Mouse (Mus musculus) midbrain, postnatal 0 days (tissue): Measurements from ENCODE around the gene Tppp3. TPM values are rescaled to one million over a fixed set of nuclear protein-coding genes. Genes with fewer than 3 reads are reported as not detected.

Experiments used
- ATAC-seq: fragments of 200-750 bp; cut with Nextera tagmentation; 2 replicates; pipeline ENCODE4 v1.8.0; 2017; ENCODE audit warnings: moderate number of reproducible peaks, mild to moderate bottlenecking, moderate TSS enrichment, moderate library complexity; ENCODE audit not compliant: low FRiP score
- DNase-seq: peaks from one replicate; pipeline ENCODE4 v3.0.0-alpha.2; 2015; ENCODE audit warnings: low spot score
- H3K27ac ChIP-seq: fragments of 300-500 bp; sonication (generic); 2 replicates; pipeline ENCODE4 v1.5.1; 2014; ENCODE audit warnings: low read depth, mild to moderate bottlenecking, low read length, mixed read lengths
- H3K27me3 ChIP-seq: fragments of 300-500 bp; sonication (generic); 2 replicates; pipeline ENCODE4 v1.6.1; 2014; ENCODE audit warnings: low read length, control low read depth, mixed read lengths; ENCODE audit not compliant: insufficient read depth
- H3K36me3 ChIP-seq: fragments of 300-500 bp; sonication (generic); 2 replicates; pipeline ENCODE4 v1.6.1; 2014; ENCODE audit warnings: low read length, control low read depth, mixed read lengths; ENCODE audit not compliant: insufficient read depth
- H3K4me1 ChIP-seq: fragments of 300-500 bp; sonication (generic); 2 replicates; pipeline ENCODE4 v1.6.1; 2014; ENCODE audit warnings: mild to moderate bottlenecking, control low read depth, antibody characterized with exemption, low read length, mixed read lengths; ENCODE audit not compliant: insufficient read depth
- H3K4me2 ChIP-seq: fragments of 300-500 bp; sonication (generic); 2 replicates; pipeline ENCODE4 v1.6.1; 2014; ENCODE audit warnings: low read depth, mild to moderate bottlenecking, low read length, mixed read lengths; ENCODE audit not compliant: poor library complexity, severe bottlenecking
- H3K4me3 ChIP-seq: fragments of 300-500 bp; sonication (generic); 2 replicates; pipeline ENCODE4 v1.5.1; 2014; ENCODE audit warnings: low read depth, mild to moderate bottlenecking, low read length, moderate library complexity
- H3K9ac ChIP-seq: fragments of 300-500 bp; sonication (generic); replicated peaks from 2 replicates; pipeline ENCODE4 v1.6.1; 2014; ENCODE audit warnings: mild to moderate bottlenecking, low read length, moderate library complexity, mixed read lengths; ENCODE audit not compliant: poor library complexity, severe bottlenecking
- H3K9me3 ChIP-seq: fragments of 300-500 bp; sonication (generic); 2 replicates; pipeline ENCODE4 v1.6.1; 2016; ENCODE audit warnings: low read length, control low read depth
- CTCF ChIP-seq: IDR thresholded peaks from 2 replicates; pipeline ENCODE4 v1.5.1; 2016; ENCODE audit warnings: antibody characterized with exemption, mild to moderate bottlenecking
- WGBS: fragments of 180-500 bp; shearing (Covaris S2); extraction: QIAGEN DNeasy Blood & Tissue Kit; methylation state at CpG from one replicate; pipeline ENCODE4 v1.1.7; 2014; 5-methylcytosine and 5-hydroxymethylcytosine counted together
- polyA plus RNA-seq: library from polyadenylated mRNA; unstranded; fragments of >200 nt; fragmentation: Nextera tagmentation; extraction: Ambion mirVana; gene quantifications from 2 replicates; pipeline ENCODE4 v1.2.1, GENCODE M21; 2015
- total RNA-seq: library from RNA; depleted of rRNA; stranded (reverse); fragments of >200 nt; gene quantifications from 2 replicates; pipeline ENCODE4 v1.2.3, GENCODE M21; 2014

Gene Tppp3
- total and polyA plus RNA-seq, 2 experiments from 2014 or later, result 82.8 to 159 TPM

GRCm38 (mm10) chr8:105472414-105472932 lies 1.1 kb upstream of the Tppp3 start:
- H3K4me1 ChIP-seq, result peaks cover 23% of the 10 kb centered on the region
- WGBS, result 45% methylated on average over 23 of the region's 23 CpGs
- DNase-seq, result no peak
- no peaks in the 10 kb centered on the region for H3K9me3 ChIP-seq
- H3K4me3 ChIP-seq, result no peak overlapping the region
- H3K36me3 ChIP-seq, result peaks cover 12% of the 10 kb centered on the region
- ATAC-seq, result no peak
- H3K9ac ChIP-seq, result no peak overlapping the region
- H3K27ac ChIP-seq, result no peak overlapping the region
- no peak for TF ChIP-seq CTCF
- H3K4me2 ChIP-seq, result no peak overlapping the region
- H3K27me3 ChIP-seq, result no peaks in the 10 kb centered on the region

- DNase-seq (no peak), ATAC-seq (no peak)
- Histone ChIP-seq H3K36me3 (peaks cover 13% of the 10 kb centered on the region), H3K9me3 (no peaks in the 10 kb centered on the region), H3K4me1 (peaks cover 23% of the 10 kb centered on the region), H3K27me3 (no peaks in the 10 kb centered on the region), H3K4me3 (peak overlapping the region; percentile 45), H3K27ac (peak overlapping the region; percentile 69), H3K9ac (peak overlapping the region; percentile 73), H3K4me2 (peak overlapping the region; percentile 68)
- WGBS, result 21% methylated on average over 11 of the region's 11 CpGs
- TF ChIP-seq CTCF, result no peak
These were observed 529 bp downstream of the Tppp3 start for GRCm38 (mm10) chr8:105470681-105471313.

GRCm38 (mm10) chr8:105470262-105470661 lies 1.1 kb downstream of the Tppp3 start:
- Histone ChIP-seq H3K27me3 (no peaks in the 10 kb centered on the region), H3K4me1 (peaks cover 23% of the 10 kb centered on the region), H3K4me3 (peak overlapping the region; percentile 45), H3K27ac (peak overlapping the region; percentile 69), H3K36me3 (peaks cover 13% of the 10 kb centered on the region), H3K9ac (peak overlapping the region; percentile 73), H3K4me2 (peak overlapping the region; percentile 68), H3K9me3 (no peaks in the 10 kb centered on the region)
- 70% methylated on average over 5 of the region's 5 CpGs for whole genome bisulfite sequencing
- no peak for TF ChIP-seq CTCF
- no peak for DNase-seq
- ATAC-seq, result no peak

- DNase-seq (no peak), ATAC-seq (no peak)
- Histone ChIP-seq H3K4me2 (peak overlapping the region; percentile 68), H3K9ac (peak overlapping the region; percentile 73), H3K36me3 (peaks cover 13% of the 10 kb centered on the region), H3K9me3 (no peaks in the 10 kb centered on the region), H3K27me3 (no peaks in the 10 kb centered on the region), H3K4me1 (peaks cover 23% of the 10 kb centered on the region), H3K4me3 (peak overlapping the region; percentile 45), H3K27ac (peak overlapping the region; percentile 69)
- TF ChIP-seq CTCF, result no peak
- 77% methylated on average over 5 of the region's 5 CpGs for WGBS
These were observed 1.5 kb downstream of the Tppp3 start for GRCm38 (mm10) chr8:105469816-105470215.

GRCm38 (mm10) chr8:105469041-105469695 lies 2.2 kb downstream of the Tppp3 start:
- ATAC-seq, result peak; percentile 9; the same call in 1 of the 2 replicates
- peak overlapping the region; percentile 9; the same call in 1 of the 2 replicates for H3K9ac ChIP-seq
- DNase-seq, result peak; percentile 82
- H3K9me3 ChIP-seq, result no peaks in the 10 kb centered on the region
- peak overlapping the region; percentile 45; the same call in 1 of the 2 replicates for H3K4me3 ChIP-seq
- H3K27ac ChIP-seq, result peak overlapping the region; percentile 43
- no peaks in the 10 kb centered on the region for H3K27me3 ChIP-seq
- peak overlapping the region; percentile 68 for H3K4me2 ChIP-seq
- 16% methylated on average over 6 of the region's 6 CpGs for WGBS
- peaks cover 19% of the 10 kb centered on the region for H3K4me1 ChIP-seq
- H3K36me3 ChIP-seq, result peaks cover 13% of the 10 kb centered on the region
- TF ChIP-seq CTCF, result no peak
